Mouse (Mus musculus) bone marrow, adult 2 months (tissue): ENCODE measurements at regions not wholly inside any gene's neighbourhood (a gene's known extent, or its start where the extent isn't known, plus 50 kb on each side); places are given as distances from the start of the nearest gene placed in this dataset.

ENCODE experiments used
- H3K27ac ChIP-seq: fragments of 200-500 bp; 2 replicates; pipeline ENCODE4 v1.5.1; 2012; ENCODE audit warnings: low read depth, mild to moderate bottlenecking, control low read depth, inconsistent platforms, low read length; ENCODE audit not compliant: control insufficient read depth, poor library complexity, insufficient read depth
- H3K4me1 ChIP-seq: fragments of 200-500 bp; 2 replicates; pipeline ENCODE4 v1.6.1; 2011; ENCODE audit warnings: low read length; ENCODE audit not compliant: control insufficient read depth, insufficient read depth
- H3K4me3 ChIP-seq: fragments of 200-500 bp; replicated peaks from 2 replicates; pipeline ENCODE3; 2011; ENCODE audit warnings: mild to moderate bottlenecking, low read depth, low read length, control low read depth; ENCODE audit not compliant: control insufficient read depth
- CTCF ChIP-seq: fragments of 200-500 bp; IDR thresholded peaks from 2 replicates; pipeline ENCODE4 v1.5.1; 2011; ENCODE audit warnings: low read length, control low read depth; ENCODE audit not compliant: control insufficient read depth, insufficient read depth
- POLR2A ChIP-seq: fragments of 200-500 bp; IDR thresholded peaks from 2 replicates; pipeline ENCODE4 v1.6.1; 2011; ENCODE audit warnings: low read depth, mild to moderate bottlenecking, control low read depth, low read length, borderline replicate concordance; ENCODE audit not compliant: control insufficient read depth
- WGBS: fragments of 180-500 bp; shearing (Covaris S2); methylation state at CpG from one replicate; pipeline ENCODE4 v1.1.7; 2018; 5-methylcytosine and 5-hydroxymethylcytosine counted together

GRCm38 (mm10) chr2:92767476-92768005 is 147.4 kb upstream of the Syt13 start:
- TF ChIP-seq CTCF = no peak
- no peak for TF ChIP-seq POLR2A
- H3K4me1 ChIP-seq = no peaks in the 10 kb centered on the region
- 66% methylated on average over 5 of the region's 5 CpGs for WGBS
- H3K4me3 ChIP-seq = no peak overlapping the region
- H3K27ac ChIP-seq = no peak overlapping the region

DNA sequence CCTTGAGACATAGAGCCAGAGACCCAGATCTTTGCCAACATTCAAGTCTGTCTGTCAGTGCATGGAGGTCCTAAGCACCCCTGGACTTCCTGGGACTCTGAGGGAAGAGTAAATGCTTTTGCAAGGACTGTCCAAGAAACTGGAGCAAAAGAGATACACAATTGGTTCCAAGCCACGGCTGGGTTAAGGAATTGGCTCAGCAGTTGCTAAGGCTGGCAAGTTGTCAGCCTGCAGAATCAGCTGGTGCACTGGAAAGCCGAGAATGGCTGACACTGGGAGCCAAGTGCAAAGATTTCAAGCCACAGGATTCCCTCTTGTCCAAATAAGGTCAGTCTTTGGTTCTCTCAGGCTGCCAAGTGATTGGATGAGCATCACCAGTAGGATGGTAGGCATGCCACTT is 146.8 kb upstream of the Syt13 start:
- 49% methylated on average over 2 of the region's 2 CpGs for WGBS
- no peak overlapping the region for H3K4me3 ChIP-seq
- no peaks in the 10 kb centered on the region for H3K4me1 ChIP-seq
- no peak overlapping the region for H3K27ac ChIP-seq
- TF ChIP-seq CTCF = no peak
- no peak for TF ChIP-seq POLR2A

DNA sequence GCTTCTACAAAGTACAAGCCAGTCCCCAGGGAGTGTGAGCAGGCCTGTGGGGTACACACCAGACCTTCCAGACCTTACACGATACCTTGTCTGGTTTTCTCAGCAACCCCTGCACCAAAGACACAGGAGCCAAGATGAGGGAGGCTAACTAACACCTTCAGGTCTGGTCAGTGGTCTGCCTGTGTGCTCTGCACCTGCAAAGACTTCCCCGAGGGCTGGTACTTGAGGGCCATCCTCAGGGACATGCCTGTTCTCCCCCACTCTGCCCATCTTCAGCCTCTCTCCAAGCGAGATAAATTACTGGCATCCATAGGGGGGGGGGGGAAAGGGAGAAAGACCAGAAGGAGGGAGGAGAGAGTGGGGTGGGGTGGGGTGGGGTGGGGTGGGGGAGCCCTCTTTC is 145.8 kb upstream of the Syt13 start:
- H3K4me1 ChIP-seq = no peaks in the 10 kb centered on the region
- WGBS = 56% methylated on average over 3 of the region's 3 CpGs
- H3K4me3 ChIP-seq = no peak overlapping the region
- TF ChIP-seq CTCF (no peak), POLR2A (no peak)
- H3K27ac ChIP-seq = no peak overlapping the region

GRCm38 (mm10) chr2:92770098-92770497 is 144.8 kb upstream of the Syt13 start:
- 81% methylated on average over 5 of the region's 5 CpGs for WGBS
- Histone ChIP-seq H3K4me1 (no peaks in the 10 kb centered on the region), H3K4me3 (no peak overlapping the region), H3K27ac (no peak overlapping the region)
- TF ChIP-seq POLR2A (no peak), CTCF (no peak)

GRCm38 (mm10) chr2:92772623-92773022 is 142.3 kb upstream of the Syt13 start:
- no peak overlapping the region for H3K4me3 ChIP-seq
- no peak overlapping the region for H3K27ac ChIP-seq
- WGBS = 71% methylated on average over 7 of the region's 7 CpGs
- no peaks in the 10 kb centered on the region for H3K4me1 ChIP-seq
- TF ChIP-seq POLR2A (no peak), CTCF (no peak)

- Histone ChIP-seq H3K4me3 (no peak overlapping the region), H3K27ac (no peak overlapping the region), H3K4me1 (no peaks in the 10 kb centered on the region)
- WGBS = 85% methylated on average over 2 of the region's 2 CpGs
- TF ChIP-seq CTCF (no peak), POLR2A (no peak)
These were observed 138.4 kb upstream of the Syt13 start for GRCm38 (mm10) chr2:92776497-92776896.

- TF ChIP-seq CTCF (no peak), POLR2A (no peak)
- Histone ChIP-seq H3K4me3 (no peak overlapping the region), H3K27ac (no peak overlapping the region), H3K4me1 (no peaks in the 10 kb centered on the region)
- WGBS = 35% methylated on average over 1 of the region's 1 CpGs
These were observed 135.8 kb upstream of the Syt13 start for GRCm38 (mm10) chr2:92779101-92779500.

DNA sequence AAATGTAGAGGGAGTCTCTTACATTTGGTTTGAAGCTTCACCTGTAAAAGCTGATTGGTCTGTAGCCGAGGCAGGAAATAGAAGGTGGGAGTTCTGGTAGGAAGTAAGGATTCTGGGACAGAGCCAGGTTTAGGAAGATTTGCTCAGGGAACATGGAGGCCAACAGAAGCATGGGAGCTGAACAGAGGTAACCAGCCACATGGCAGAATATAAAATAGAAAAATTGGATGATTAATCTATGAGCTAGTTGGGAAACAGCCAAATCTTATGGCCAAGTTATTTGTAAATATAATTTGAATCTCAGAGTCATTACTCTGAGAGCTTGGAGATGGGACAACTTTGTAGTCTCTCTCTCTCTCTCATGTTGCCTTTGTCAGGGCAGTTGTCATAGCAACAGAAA is 134.9 kb upstream of the Syt13 start:
- H3K4me3 ChIP-seq = no peak overlapping the region
- H3K4me1 ChIP-seq = no peaks in the 10 kb centered on the region
- TF ChIP-seq POLR2A (no peak), CTCF (no peak)
- 72% methylated on average over 1 of the region's 1 CpGs for WGBS
- H3K27ac ChIP-seq = no peak overlapping the region

GRCm38 (mm10) chr2:92781451-92781850 is 133.4 kb upstream of the Syt13 start:
- Histone ChIP-seq H3K4me3 (no peak overlapping the region), H3K27ac (no peak overlapping the region), H3K4me1 (no peaks in the 10 kb centered on the region)
- 72% methylated on average over 5 of the region's 5 CpGs for WGBS
- TF ChIP-seq POLR2A = no peak
- no peak for TF ChIP-seq CTCF
